Mouse (Mus musculus) erythroid progenitor cell, adult 5-6 weeks (primary cell): Measurements from ENCODE around the gene Stk39. TPM values are rescaled to one million over a fixed set of nuclear protein-coding genes. Genes with fewer than 3 reads are reported as not detected.

Source experiments
- ATAC-seq: replicated peaks from 2 replicates; pipeline ENCODE4 v1.8.0; 2016; ENCODE audit warnings: moderate number of reproducible peaks, mild to moderate bottlenecking, moderate TSS enrichment, inconsistent platforms; ENCODE audit not compliant: poor library complexity, low FRiP score, severe bottlenecking
- total RNA-seq, 2 experiments: library from RNA; stranded (forward) in 1 of 2; stranded (reverse) in 1 of 2; fragments of 150-400 nt in 1 of 2; fragments of 186-747, 209-891 nt in 1 of 2; gene quantifications; 2 replicates each; pipeline versions ENCODE4 v1.2.3 to v1.2.4; 2015 to 2017; ENCODE audit warnings: low replicate concordance in 2 of 2

Stk39 gene
- total RNA-seq, 2 experiments from 2014 or later = 1.1 to 15.1 TPM

- ATAC-seq = no peak
Observed at GRCm38 (mm10) chr2:68364181-68364900, 107.7 kb downstream of the Stk39 start.

GRCm38 (mm10) chr2:68363159-68363558 lies 108.9 kb downstream of the Stk39 start:
- ATAC-seq = no peak

GRCm38 (mm10) chr2:68361701-68362100 lies 110.4 kb downstream of the Stk39 start:
- ATAC-seq = no peak

DNA sequence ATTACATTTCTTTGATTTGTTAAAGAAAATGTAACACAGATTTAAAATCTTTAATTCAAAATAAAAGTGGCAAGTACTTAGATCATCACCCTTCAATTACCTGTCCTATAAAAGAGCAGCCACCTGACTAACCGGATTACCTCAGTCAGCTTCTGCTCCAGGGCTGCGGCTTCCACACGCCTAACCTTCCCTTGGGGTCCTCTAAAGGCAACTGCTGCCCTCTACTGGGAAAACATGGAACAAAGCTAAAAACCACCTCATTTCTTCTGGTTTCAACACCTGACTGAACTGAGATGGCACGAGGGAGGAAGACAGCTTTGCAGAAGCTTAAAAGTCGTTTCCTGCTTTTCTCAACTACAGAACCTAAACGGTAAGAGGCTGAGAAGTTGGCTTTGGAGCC lies 121.4 kb downstream of the Stk39 start:
- ATAC-seq = no peak

DNA sequence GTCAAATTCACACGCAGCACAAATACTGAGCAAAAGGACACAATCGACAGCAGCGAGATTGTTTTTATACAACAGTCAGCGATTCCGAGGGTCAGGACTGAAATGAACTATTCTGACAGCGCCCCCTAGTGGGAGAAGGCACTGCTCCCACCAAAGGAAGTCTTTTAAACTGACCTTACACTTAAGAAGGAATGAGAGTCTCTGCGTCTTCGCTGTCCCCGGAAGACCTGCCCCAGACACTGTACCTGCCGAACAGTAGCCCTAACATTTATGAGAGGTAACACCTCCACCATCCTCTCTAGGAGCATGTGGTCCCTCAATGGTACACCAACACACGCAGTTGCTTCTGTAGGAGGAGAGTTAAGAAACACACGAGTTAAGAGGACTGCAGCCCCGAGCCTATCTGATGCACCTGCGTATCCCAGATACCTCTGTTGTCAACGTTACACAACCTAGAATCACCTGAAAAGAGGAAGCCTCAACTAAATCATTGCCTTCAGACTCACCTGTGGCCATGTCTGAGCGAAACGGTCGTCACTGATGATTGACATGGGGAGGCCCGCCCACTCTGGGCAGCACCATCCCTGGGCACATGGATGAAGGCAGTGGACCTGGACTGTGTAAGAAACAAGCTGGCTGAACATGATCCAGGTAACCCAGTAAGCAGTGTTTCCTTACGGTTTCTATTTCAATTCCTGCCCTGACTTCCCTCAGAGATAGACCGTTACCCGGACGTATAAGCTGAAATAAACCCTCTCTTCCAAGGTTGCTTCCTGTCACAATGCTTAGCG lies 122.3 kb downstream of the Stk39 start:
- no peak for ATAC-seq

DNA sequence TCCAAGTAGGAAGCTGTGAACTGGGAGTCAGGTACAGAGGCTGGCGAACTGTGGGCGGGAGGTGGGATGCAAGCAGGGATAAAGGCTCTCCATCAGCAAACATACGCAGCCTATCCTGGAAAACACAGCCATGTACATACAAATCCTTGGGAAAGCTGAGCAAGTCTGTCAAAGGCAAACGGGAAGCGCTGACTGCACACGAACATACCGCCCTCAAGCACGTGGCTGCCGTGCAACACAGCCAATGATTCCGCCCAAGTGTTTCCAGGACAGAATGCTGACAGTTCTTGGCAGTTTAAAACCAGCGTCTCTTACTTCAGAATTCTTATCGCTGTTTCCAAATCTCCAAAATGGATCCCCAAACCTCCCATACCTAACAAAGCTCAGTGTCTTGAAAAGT lies 123.1 kb downstream of the Stk39 start:
- no peak for ATAC-seq

GRCm38 (mm10) chr2:68346606-68347237 lies 125.3 kb downstream of the Stk39 start:
- no peak for ATAC-seq

GRCm38 (mm10) chr2:68345269-68345668 lies 126.8 kb downstream of the Stk39 start:
- no peak for ATAC-seq

- ATAC-seq = no peak
Observed at GRCm38 (mm10) chr2:68343751-68344150, 128.3 kb downstream of the Stk39 start.

GRCm38 (mm10) chr2:68342122-68342646 lies 129.9 kb downstream of the Stk39 start:
- ATAC-seq = no peak

- ATAC-seq = no peak
Observed at GRCm38 (mm10) chr2:68336913-68337312, 135.2 kb downstream of the Stk39 start.

DNA sequence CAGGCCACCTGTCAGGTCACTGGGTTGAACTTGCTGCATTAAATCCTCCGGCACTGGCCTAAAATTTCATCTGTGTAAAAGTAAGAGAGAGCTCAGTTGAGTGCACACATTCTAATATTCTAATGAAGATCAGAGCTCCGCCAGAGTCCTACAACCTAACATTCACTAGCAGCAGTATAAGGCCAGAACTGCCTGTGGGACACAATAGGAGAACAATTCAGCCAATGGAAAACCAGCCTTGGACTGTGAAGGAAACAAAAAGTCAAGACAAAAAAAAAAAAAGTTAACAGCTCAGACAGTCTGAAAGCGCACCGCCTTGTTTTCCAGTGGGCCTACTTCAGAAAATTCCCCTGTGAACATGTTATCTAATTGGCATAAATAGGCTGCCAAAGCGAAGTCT lies 137.1 kb downstream of the Stk39 start:
- ATAC-seq = no peak

DNA sequence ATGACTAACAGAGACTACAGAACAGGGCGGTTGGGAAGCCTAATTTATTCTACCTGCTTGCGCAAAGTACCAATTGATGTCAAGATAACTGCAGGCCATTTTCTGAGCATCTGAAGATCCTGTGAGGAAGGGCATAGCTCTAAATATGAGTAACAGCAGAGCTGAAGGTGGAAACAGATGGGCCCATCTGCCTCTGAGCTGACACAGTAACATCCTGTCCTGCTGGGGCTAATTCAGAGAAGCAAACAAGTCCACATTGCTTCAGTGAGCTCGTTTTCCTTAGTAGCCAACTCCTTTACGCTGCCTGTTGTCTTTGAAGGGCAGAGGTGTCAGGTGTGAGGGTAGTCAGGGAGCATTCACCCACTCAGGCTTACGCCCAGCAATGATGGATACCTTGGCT lies 146.8 kb downstream of the Stk39 start:
- no peak for ATAC-seq

- no peak for ATAC-seq
Observed at GRCm38 (mm10) chr2:68321230-68321629, 150.8 kb downstream of the Stk39 start.

DNA sequence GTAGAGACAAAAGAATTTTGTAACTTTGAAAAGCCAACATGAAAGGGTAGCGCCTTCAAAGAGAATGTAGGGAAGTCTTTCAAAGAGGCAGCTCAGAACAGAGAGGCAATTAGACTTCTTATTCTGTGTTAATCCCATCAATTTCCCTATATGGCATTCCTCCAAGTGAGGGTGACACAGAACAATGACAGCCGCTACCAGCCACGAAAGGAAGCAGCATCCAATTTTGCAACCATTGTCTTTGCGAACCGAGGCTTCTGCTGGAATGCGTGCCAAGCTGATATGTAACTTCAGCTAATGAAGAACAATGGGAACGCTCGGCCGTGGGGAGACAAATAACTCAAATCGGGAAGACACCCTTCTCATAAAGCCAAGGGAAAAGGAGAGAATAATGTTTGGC lies 151.4 kb downstream of the Stk39 start:
- no peak for ATAC-seq

- no peak for ATAC-seq
Observed at GRCm38 (mm10) chr2:68318452-68318851, 153.6 kb downstream of the Stk39 start.

DNA sequence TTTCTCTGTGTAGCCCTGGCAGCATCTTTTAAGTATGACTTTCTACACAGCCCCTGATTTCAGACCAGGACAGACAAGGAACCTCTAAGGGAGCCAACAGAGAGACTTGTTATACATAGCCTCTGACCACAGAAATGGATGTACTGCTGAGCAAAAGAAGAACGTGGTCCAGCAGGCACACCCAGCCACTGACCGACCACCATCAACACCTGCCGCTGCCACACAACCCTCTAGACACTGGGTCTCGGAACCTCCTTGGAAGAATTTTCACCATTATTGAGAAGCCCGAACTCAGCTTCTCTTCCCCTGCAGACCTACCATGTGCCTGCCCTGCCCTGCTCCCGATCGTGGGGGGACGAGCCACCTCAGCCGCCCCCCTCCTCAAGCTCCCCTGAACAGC lies 154.2 kb downstream of the Stk39 start:
- no peak for ATAC-seq

- ATAC-seq = no peak
Observed at GRCm38 (mm10) chr2:68317452-68317851, 154.6 kb downstream of the Stk39 start.

DNA sequence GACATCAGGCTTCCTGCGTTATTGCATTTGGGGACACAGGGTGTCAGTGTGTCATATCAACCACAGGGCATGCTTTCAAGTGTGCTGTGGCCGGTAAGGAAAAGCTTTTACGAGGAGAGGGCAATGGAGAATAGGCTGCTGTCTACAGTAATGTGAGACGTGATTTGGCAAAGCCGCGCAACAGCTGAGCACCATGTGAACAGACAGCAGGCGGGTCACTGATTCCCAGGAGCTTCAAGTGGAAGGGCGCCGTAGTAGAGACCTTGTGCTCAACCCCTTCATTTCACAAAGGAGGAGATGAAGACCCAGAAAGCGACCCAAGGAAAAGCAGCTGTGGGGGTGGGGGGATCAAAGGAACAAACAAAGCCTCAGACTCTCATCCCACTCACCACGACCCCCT lies 156.8 kb downstream of the Stk39 start:
- no peak for ATAC-seq

DNA sequence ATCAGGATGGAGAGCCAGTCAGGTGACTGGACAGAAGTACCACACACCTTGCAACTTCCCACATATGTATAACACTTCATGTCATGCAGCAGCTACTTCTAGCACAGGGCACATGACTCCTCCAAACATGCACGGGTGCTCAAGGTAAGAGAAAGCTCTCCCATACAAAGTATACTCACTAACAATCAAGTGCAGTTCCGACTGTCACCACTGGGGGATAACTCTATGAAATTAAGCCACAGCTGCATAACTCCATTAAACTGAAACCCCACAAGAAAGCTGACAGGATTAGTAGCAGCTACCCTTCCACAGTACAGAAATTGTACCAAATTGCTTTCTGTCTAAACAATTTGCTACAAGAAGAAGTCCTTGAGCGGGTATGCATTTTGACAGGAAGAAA lies 161.9 kb downstream of the Stk39 start:
- no peak for ATAC-seq

DNA sequence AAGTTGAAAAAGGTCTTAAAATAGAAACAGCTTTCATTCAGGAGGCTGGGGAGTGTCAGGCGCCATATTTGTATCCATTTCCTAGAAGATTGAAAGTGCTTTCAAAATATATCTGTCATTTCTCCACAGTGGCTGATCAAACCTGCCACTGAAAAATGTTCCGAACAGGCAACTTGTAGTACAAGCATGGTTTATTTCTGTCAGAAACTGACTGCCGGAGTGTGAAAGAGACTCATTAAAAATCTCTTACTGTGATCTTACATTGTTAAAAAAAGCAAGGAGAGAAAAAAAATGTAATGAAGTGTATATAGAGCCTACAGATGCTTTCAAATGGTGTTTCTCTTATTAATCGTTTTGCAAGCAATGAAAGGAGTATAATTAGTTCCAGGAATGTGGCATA lies 165.5 kb downstream of the Stk39 start:
- ATAC-seq = no peak
